Mouse (Mus musculus) ES-E14 (cell line): ENCODE results near the gene Zfand6. TPM values are rescaled to one million over a fixed set of nuclear protein-coding genes. Genes with fewer than 3 reads are reported as not detected.
A peak's percentile ranks its signal among the peaks of the same experiment; 100 is the strongest.

ENCODE experiments used
- DNase-seq: peaks from one replicate; pipeline ENCODE4 v3.0.0-alpha.2; 2013; ENCODE audit warnings: low read depth, low spot score
- H3K27ac ChIP-seq: 2 replicates; pipeline ENCODE4 v1.5.1; 2012; ENCODE audit warnings: low read depth, mild to moderate bottlenecking, low read length, moderate library complexity, mixed read lengths; ENCODE audit not compliant: poor library complexity, insufficient read depth, severe bottlenecking
- H3K36me3 ChIP-seq: 2 replicates; pipeline ENCODE4 v1.6.1; 2012; ENCODE audit warnings: mild to moderate bottlenecking, low read length, moderate library complexity, mixed read lengths; ENCODE audit not compliant: control insufficient read depth, poor library complexity, insufficient read depth, severe bottlenecking
- H3K4me1 ChIP-seq, 2 experiments: fragments of 150-350 bp in 1 of 2; sonication (generic) in 1 of 2; 2 replicates each; pipeline ENCODE4 v1.6.1; 2012; ENCODE audit warnings: low read length in 2 of 2, mild to moderate bottlenecking in 1 of 2, mixed read lengths in 1 of 2; ENCODE audit not compliant: control insufficient read depth in 2 of 2, insufficient read depth in 2 of 2, poor library complexity in 1 of 2
- H3K4me3 ChIP-seq, 2 experiments: fragments of 150-350 bp in 1 of 2; sonication (generic) in 1 of 2; 2 replicates each; pipeline ENCODE4 v1.5.1; 2012; ENCODE audit warnings: low read length in 2 of 2, low read depth in 1 of 2, mild to moderate bottlenecking in 1 of 2, mixed read lengths in 1 of 2; ENCODE audit not compliant: insufficient read depth in 1 of 2, poor library complexity in 1 of 2, severe bottlenecking in 1 of 2
- H3K9ac ChIP-seq: 2 replicates; pipeline ENCODE4 v1.6.1; 2012; ENCODE audit warnings: low read depth, mild to moderate bottlenecking, low read length, mixed read lengths; ENCODE audit not compliant: poor library complexity, insufficient read depth, severe bottlenecking
- H3K9me3 ChIP-seq: fragments of 150-350 bp; sonication (generic); 2 replicates; pipeline ENCODE4 v1.6.1; 2012; ENCODE audit warnings: low read depth, mild to moderate bottlenecking, low read length; ENCODE audit not compliant: control insufficient read depth, insufficient read depth
- CHD2 ChIP-seq: IDR thresholded peaks from 2 replicates; pipeline ENCODE4 v1.6.1; 2014; ENCODE audit warnings: mild to moderate bottlenecking, low read depth, low read length, inconsistent platforms
- HCFC1 ChIP-seq: IDR thresholded peaks from 2 replicates; pipeline ENCODE4 v1.6.1; 2012; ENCODE audit warnings: low read length, inconsistent platforms, borderline replicate concordance; ENCODE audit not compliant: insufficient read depth
- MAFK ChIP-seq: IDR thresholded peaks from 2 replicates; pipeline ENCODE4 v1.6.1; 2014; ENCODE audit warnings: mild to moderate bottlenecking, low read depth, low read length, inconsistent platforms; ENCODE audit not compliant: insufficient read depth
- ZC3H11A ChIP-seq: IDR thresholded peaks from 2 replicates; pipeline ENCODE4 v1.6.1; 2012; ENCODE audit warnings: low read depth, mild to moderate bottlenecking, inconsistent platforms, low read length, borderline replicate concordance
- ZNF384 ChIP-seq: IDR thresholded peaks from 2 replicates; pipeline ENCODE4 v1.6.1; 2012; ENCODE audit warnings: low read depth, low read length, inconsistent platforms
- in situ Hi-C, 2 experiments: fragments of 600-800 bp; cut with MboI; formaldehyde crosslinking; loops; one replicate each; pipeline ENCODE4 v1.15.1; 2025; ENCODE audit warnings: low sequenced_read_pairs in 2 of 2, inconsistent platforms in 1 of 2; ENCODE audit not compliant: unreplicated experiment in 2 of 2
- total RNA-seq: library from RNA; depleted of rRNA; stranded (reverse); fragments of 300-350 nt; gene quantifications from 2 replicates; pipeline ENCODE4 v1.2.3, GENCODE M21; 2012

Zfand6 gene
- total RNA-seq, 1 experiment, result 47.9 TPM

DNA sequence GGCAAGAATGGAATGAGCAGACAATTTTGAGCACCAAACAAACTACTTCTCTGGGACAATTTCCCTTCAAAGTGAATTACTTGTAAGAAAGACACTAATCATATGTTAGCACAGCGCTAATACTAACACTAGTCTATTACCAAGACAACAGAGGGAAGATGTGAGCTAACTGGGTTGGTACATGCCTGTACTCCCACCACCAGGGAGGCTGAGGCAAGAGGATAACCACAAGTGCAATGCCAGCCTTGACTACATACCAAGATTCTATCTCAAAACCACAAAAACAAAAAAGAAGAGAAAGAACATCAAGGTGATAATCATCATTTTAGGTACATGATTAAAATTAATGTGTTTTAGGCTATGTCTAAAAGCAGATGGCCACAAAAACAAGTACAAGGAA lies 8.2 kb downstream of the Zfand6 start:
- Histone ChIP-seq H3K27ac (no peak overlapping the region), H3K9me3 (no peaks in the 10 kb centered on the region), H3K36me3 (no peaks in the 10 kb centered on the region), H3K4me3 (no peak overlapping the region), H3K4me1 (0 out of 4 replicates have a peak, but pooled peaks cover 0 to 5% of the 10 kb centered on the region in 2 experiments), H3K9ac (no peak overlapping the region)
- in situ Hi-C loops, result no loop called here
- DNase-seq, result no peak
- TF ChIP-seq ZNF384 (no peak), HCFC1 (no peak), ZC3H11A (no peak), CHD2 (no peak), MAFK (no peak)

DNA sequence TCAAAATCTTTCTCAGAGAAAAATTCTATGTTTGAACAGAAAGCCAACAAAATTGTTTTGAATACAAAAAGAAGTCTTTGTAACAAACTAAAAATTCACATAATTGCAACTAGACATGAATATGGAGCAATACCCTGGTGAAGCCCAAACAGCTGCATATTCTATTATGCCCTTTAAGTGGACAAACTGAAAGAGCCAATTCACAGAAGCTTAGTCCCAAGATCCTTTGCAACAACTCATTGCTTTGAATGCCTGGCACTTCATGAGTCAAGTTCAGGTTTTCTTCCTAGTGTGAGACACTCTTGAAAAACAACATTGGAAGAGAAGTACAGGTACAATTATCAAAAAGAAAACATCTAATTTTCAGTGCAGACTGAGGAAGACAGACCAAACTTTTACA lies 8.8 kb downstream of the Zfand6 start:
- in situ Hi-C loops, result no loop called here
- DNase-seq, result no peak
- no peak overlapping the region for H3K27ac ChIP-seq
- H3K9me3 ChIP-seq, result no peaks in the 10 kb centered on the region
- TF ChIP-seq CHD2, result no peak
- TF ChIP-seq MAFK, result no peak
- TF ChIP-seq HCFC1, result no peak
- no peak for TF ChIP-seq ZC3H11A
- TF ChIP-seq ZNF384, result no peak
- H3K4me3 ChIP-seq, result no peak overlapping the region
- 0 out of 4 replicates have a peak, but pooled peaks cover 0 to 5% of the 10 kb centered on the region in 2 experiments for H3K4me1 ChIP-seq
- no peaks in the 10 kb centered on the region for H3K36me3 ChIP-seq
- no peak overlapping the region for H3K9ac ChIP-seq

DNA sequence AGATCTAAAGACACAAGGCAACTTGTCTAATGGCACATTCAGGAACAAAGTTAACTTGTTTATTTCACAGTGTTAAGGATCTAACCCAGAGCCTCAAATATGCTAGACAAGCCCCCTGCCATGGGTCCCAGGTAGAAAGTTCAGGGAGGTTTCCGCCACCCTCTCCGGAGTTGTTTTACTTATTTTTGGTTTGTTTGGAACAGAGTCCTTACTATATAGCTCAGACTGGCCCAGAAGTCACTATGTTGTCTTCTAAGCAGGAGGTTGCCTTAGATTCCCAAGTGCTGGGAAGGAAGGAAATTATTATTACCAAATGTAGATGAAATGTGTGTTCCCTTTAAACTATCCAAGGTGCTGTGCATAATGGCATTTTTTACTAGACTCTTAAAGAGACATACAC lies 9.7 kb downstream of the Zfand6 start:
- peak overlapping the region in 1 of 2 experiments; percentile 72; a peak in 1 of 4 replicates for H3K4me3 ChIP-seq
- in situ Hi-C loops, result no loop called here
- 0 out of 4 replicates have a peak, but pooled peaks cover 0 to 5% of the 10 kb centered on the region in 2 experiments for H3K4me1 ChIP-seq
- TF ChIP-seq CHD2, result no peak
- no peak for TF ChIP-seq HCFC1
- no peak for TF ChIP-seq MAFK
- TF ChIP-seq ZC3H11A, result no peak
- no peak for TF ChIP-seq ZNF384
- DNase-seq, result no peak
- no peak overlapping the region; the same call in 1 of the 2 replicates for H3K9ac ChIP-seq
- H3K36me3 ChIP-seq, result no peaks in the 10 kb centered on the region
- no peaks in the 10 kb centered on the region for H3K9me3 ChIP-seq
- H3K27ac ChIP-seq, result no peak overlapping the region

DNA sequence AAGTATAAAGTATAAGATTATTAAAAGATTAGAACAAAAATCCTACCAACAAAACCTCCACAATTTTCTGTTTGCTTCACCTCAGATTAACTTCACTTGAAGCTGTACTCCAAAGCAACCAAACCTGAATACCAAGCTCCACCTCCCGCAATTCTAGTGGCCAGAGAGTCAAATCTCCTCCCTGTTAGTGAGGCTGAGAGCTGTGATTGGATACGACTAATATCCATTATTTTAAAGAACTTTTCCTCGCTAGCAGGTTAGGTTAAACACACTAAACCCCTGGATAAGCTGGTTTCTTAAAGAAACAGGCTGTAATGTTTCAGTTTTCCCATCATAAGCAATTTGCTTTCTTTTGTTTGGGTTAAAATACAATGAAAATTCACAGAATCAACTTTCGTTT lies 10.5 kb downstream of the Zfand6 start:
- Histone ChIP-seq H3K4me1 (0 out of 4 replicates have a peak, but pooled peaks cover 0 to 5% of the 10 kb centered on the region in 2 experiments), H3K9me3 (no peaks in the 10 kb centered on the region), H3K36me3 (no peaks in the 10 kb centered on the region), H3K27ac (no peak overlapping the region), H3K9ac (no peak overlapping the region), H3K4me3 (peak overlapping the region in 1 of 2 experiments; percentile 72; a peak in 2 of 4 replicates)
- in situ Hi-C loops, result no loop called here
- no peak for TF ChIP-seq MAFK
- TF ChIP-seq HCFC1, result no peak
- no peak for TF ChIP-seq ZNF384
- TF ChIP-seq ZC3H11A, result no peak
- peak; percentile 42; the same call in 1 of the 2 replicates for TF ChIP-seq CHD2
- DNase-seq, result peak; percentile 54

DNA sequence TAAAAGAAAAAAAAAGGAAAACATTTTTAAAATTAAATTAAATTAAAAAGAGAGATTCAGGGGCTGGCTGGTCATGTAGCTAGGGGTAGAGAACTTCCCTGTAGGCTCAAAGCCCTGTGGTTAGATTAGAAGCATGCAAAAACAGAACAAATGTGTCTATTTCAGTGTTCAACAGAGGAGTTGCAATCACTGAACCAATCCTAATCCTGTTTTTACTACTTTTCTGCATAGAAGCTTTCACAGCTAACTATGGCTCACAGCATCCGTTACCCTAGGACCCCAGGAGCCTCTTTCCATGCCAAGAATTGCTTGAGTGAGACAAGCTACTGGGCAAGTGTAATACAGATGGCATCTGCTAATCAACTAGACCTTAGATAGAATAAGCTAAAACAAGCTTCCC lies 16.7 kb downstream of the Zfand6 start:
- H3K27ac ChIP-seq, result no peak overlapping the region
- no peaks in the 10 kb centered on the region for H3K36me3 ChIP-seq
- H3K4me3 ChIP-seq, result no peak overlapping the region
- no peak for DNase-seq
- no peak overlapping the region for H3K9ac ChIP-seq
- no peaks in the 10 kb centered on the region for H3K9me3 ChIP-seq
- H3K4me1 ChIP-seq, result peaks cover 0 to 2% of the 10 kb centered on the region in 2 experiments; a peak in 1 of 4 replicates
- TF ChIP-seq CHD2 (no peak), ZNF384 (no peak), HCFC1 (no peak), ZC3H11A (no peak), MAFK (no peak)
- in situ Hi-C loops, result no loop called here
